Mouse (Mus musculus) liver, postnatal 0 days (tissue): Measurements from ENCODE around the gene Ksr2. TPM values are rescaled to one million over a fixed set of nuclear protein-coding genes. Genes with fewer than 3 reads are reported as not detected.

Experiments used
- ATAC-seq: fragments of 200-750 bp; cut with Nextera tagmentation; 2 replicates; pipeline ENCODE4 v1.8.0; 2017; ENCODE audit warnings: mild to moderate bottlenecking, moderate library complexity
- DNase-seq: peaks from one replicate; pipeline ENCODE4 v3.0.0-alpha.2; 2016
- H3K27ac ChIP-seq: fragments of 300-500 bp; sonication (generic); 2 replicates; pipeline ENCODE4 v1.5.1; 2014; ENCODE audit warnings: antibody characterized with exemption, moderate library complexity, mild to moderate bottlenecking, low read depth
- H3K27me3 ChIP-seq: fragments of 300-500 bp; sonication (generic); 2 replicates; pipeline ENCODE4 v1.6.1; 2014; ENCODE audit warnings: low read length, control low read depth, mixed read lengths; ENCODE audit not compliant: insufficient read depth
- H3K36me3 ChIP-seq: fragments of 300-500 bp; sonication (generic); replicated peaks from 2 replicates; pipeline ENCODE4 v1.6.1; 2014; ENCODE audit warnings: mild to moderate bottlenecking, control low read depth, low read length, moderate library complexity, mixed read lengths; ENCODE audit not compliant: insufficient read depth
- H3K4me1 ChIP-seq: fragments of 300-500 bp; sonication (generic); 2 replicates; pipeline ENCODE4 v1.6.1; 2014; ENCODE audit warnings: antibody characterized with exemption, mild to moderate bottlenecking, control low read depth; ENCODE audit not compliant: insufficient read depth
- H3K4me2 ChIP-seq: fragments of 300-500 bp; sonication (generic); 2 replicates; pipeline ENCODE4 v1.6.1; 2014; ENCODE audit warnings: low read depth, mild to moderate bottlenecking, low read length, moderate library complexity, mixed read lengths
- H3K4me3 ChIP-seq: fragments of 300-500 bp; sonication (generic); 2 replicates; pipeline ENCODE4 v1.5.1; 2014; ENCODE audit warnings: low read depth, low read length
- H3K9ac ChIP-seq: fragments of 300-500 bp; sonication (generic); replicated peaks from 2 replicates; pipeline ENCODE4 v1.6.1; 2014; ENCODE audit warnings: mild to moderate bottlenecking, moderate library complexity
- H3K9me3 ChIP-seq: fragments of 300-500 bp; sonication (generic); 2 replicates; pipeline ENCODE4 v1.6.1; 2016; ENCODE audit warnings: mild to moderate bottlenecking, control low read depth, low read length, mixed read lengths
- CTCF ChIP-seq: sonication (generic); IDR thresholded peaks from 2 replicates; pipeline ENCODE4 v1.5.1; 2016; ENCODE audit warnings: antibody characterized with exemption, low read depth
- EP300 ChIP-seq: IDR thresholded peaks from 2 replicates; pipeline ENCODE4 v1.6.1; 2016; ENCODE audit warnings: antibody characterized with exemption, low read depth, mild to moderate bottlenecking
- WGBS: fragments of 180-500 bp; shearing (Covaris S2); extraction: QIAGEN DNeasy Blood & Tissue Kit; methylation state at CpG from one replicate; pipeline ENCODE4 v1.1.7; 2014; ENCODE audit not compliant: insufficient replicate concordance; 5-methylcytosine and 5-hydroxymethylcytosine counted together
- polyA plus RNA-seq: library from polyadenylated mRNA; unstranded; fragments of >200 nt; fragmentation: Nextera tagmentation; extraction: Ambion mirVana; gene quantifications from 2 replicates; pipeline ENCODE4 v1.2.1, GENCODE M21; 2015

Ksr2 gene
- polyA plus RNA-seq, 1 experiment from 2014 or later = 0.09 TPM

DNA sequence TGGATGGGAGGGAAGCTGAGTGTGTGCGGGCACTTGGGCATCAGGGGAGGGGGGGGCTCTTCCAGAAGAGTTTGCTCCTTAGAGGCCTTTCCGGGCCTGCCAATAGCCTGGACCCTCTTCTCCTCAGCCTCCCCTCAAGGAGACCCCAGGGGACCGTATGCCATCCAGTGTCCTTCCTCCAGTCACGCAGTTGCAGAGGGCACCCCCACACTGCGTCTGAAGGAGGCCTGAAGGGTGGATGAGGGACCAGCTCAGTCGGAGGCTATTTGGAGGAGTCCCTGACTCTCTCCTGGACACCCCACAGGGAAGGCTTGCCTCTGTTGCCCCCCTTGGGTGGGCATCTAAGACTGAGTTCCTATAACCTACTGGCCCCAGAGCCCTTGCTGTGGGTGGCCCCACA lies 367.4 kb downstream of the Ksr2 start:
- DNase-seq (no peak), ATAC-seq (no peak)
- Histone ChIP-seq H3K4me2 (no peak overlapping the region), H3K27ac (no peak overlapping the region), H3K27me3 (no peaks in the 10 kb centered on the region), H3K4me3 (no peak overlapping the region), H3K4me1 (no peaks in the 10 kb centered on the region), H3K9me3 (no peaks in the 10 kb centered on the region; the same call in 1 of the 2 replicates), H3K36me3 (no peaks in the 10 kb centered on the region), H3K9ac (no peak overlapping the region)
- TF ChIP-seq EP300 (no peak), CTCF (no peak)
- 67% methylated on average over 6 of the region's 6 CpGs for WGBS

DNA sequence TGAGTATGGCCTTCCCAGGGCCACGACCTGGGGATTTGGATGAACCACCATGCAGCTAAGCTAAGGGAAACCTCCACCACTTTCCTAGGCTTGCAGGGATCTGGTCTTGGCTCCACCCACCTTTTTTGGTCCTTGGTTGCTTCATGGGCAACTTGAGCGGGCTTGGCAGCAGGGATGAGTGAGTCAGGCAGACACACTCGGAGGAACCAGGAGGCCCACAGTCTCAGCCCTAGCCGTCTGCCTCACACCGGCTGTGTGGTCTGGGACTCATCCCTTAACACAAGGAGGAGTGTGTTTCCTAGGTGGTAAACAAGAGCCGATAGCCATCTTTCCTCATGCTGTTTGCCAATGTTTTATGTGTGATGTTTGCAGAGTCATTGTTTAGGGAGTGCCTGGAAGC lies 376.3 kb downstream of the Ksr2 start:
- H3K4me1 ChIP-seq = no peaks in the 10 kb centered on the region
- no peak overlapping the region for H3K27ac ChIP-seq
- no peak overlapping the region for H3K9ac ChIP-seq
- H3K36me3 ChIP-seq = no peaks in the 10 kb centered on the region
- no peak overlapping the region for H3K4me3 ChIP-seq
- no peaks in the 10 kb centered on the region for H3K9me3 ChIP-seq
- no peak for TF ChIP-seq CTCF
- no peak for TF ChIP-seq EP300
- no peaks in the 10 kb centered on the region for H3K27me3 ChIP-seq
- no peak overlapping the region for H3K4me2 ChIP-seq
- ATAC-seq (no peak), DNase-seq (no peak)
- 51% methylated on average over 6 of the region's 6 CpGs for WGBS

- ATAC-seq = no peak
- 83% methylated on average over 14 of the region's 14 CpGs for WGBS
- H3K9ac ChIP-seq = no peak overlapping the region
- TF ChIP-seq EP300 = no peak
- no peak for TF ChIP-seq CTCF
- no peak overlapping the region for H3K4me2 ChIP-seq
- no peak overlapping the region for H3K4me3 ChIP-seq
- H3K4me1 ChIP-seq = no peaks in the 10 kb centered on the region
- no peak overlapping the region for H3K27ac ChIP-seq
- DNase-seq = no peak
- no peaks in the 10 kb centered on the region for H3K36me3 ChIP-seq
- no peaks in the 10 kb centered on the region for H3K9me3 ChIP-seq
- H3K27me3 ChIP-seq = no peaks in the 10 kb centered on the region
Observed at GRCm38 (mm10) chr5:117791875-117792274, 378.1 kb downstream of the Ksr2 start.

GRCm38 (mm10) chr5:117800849-117801248 lies 387.0 kb downstream of the Ksr2 start:
- no peak overlapping the region for H3K4me3 ChIP-seq
- no peak overlapping the region for H3K4me2 ChIP-seq
- no peaks in the 10 kb centered on the region for H3K9me3 ChIP-seq
- 70% methylated on average over 9 of the region's 9 CpGs for WGBS
- DNase-seq (no peak), ATAC-seq (no peak)
- H3K9ac ChIP-seq = no peak overlapping the region
- TF ChIP-seq EP300 = no peak
- no peak for TF ChIP-seq CTCF
- H3K4me1 ChIP-seq = no peaks in the 10 kb centered on the region; the same call in 1 of the 2 replicates
- no peaks in the 10 kb centered on the region for H3K27me3 ChIP-seq
- no peaks in the 10 kb centered on the region for H3K36me3 ChIP-seq
- H3K27ac ChIP-seq = no peak overlapping the region

DNA sequence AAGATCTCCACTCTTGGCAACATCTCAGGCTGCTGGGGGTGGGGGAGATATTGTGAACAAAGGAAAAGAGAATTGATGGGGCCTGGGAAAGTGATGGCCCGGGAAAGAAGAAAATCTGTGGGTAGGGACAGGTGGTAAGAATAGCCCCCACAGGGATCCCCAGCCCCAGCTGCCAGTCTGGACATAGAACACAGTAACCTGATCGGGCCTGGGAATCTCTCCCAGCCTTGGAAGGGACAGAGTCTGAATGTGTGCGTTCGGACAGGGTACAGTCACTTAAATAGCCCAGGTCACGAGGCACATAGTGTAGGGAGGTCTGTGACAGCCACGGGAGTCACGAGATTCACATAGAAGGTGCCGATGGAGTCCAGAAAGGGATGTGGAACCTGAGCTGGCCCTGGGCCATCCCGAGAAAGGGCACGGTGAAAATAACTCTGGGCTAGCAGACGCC lies 388.3 kb downstream of the Ksr2 start:
- TF ChIP-seq EP300 = no peak
- no peak for TF ChIP-seq CTCF
- no peak for DNase-seq
- no peaks in the 10 kb centered on the region; the same call in 1 of the 2 replicates for H3K4me1 ChIP-seq
- H3K4me3 ChIP-seq = no peak overlapping the region
- H3K9me3 ChIP-seq = no peaks in the 10 kb centered on the region
- WGBS = 74% methylated on average over 11 of the region's 11 CpGs
- no peak overlapping the region for H3K9ac ChIP-seq
- no peaks in the 10 kb centered on the region for H3K36me3 ChIP-seq
- no peak overlapping the region for H3K27ac ChIP-seq
- no peak overlapping the region for H3K4me2 ChIP-seq
- no peak for ATAC-seq
- H3K27me3 ChIP-seq = no peaks in the 10 kb centered on the region

DNA sequence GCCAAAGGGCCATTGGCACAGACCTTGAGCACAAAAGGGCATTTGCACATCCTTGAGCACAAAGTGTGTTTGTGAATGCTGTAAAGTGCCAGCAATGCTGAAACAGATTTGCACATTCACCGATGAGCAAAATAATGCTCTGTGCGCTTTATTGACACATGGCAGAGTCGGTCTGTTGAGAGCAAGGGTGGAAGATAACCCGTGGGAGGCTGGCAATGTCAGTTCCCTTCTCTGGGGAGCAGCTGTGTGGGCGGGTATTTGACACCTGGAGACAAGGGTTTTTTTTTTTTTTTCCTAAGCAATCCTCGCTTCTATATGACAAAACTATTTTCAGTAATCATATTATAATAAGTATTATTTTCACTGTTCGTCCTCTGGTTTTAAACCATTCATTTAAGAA lies 389.8 kb downstream of the Ksr2 start:
- 47% methylated on average over 7 of the region's 7 CpGs for WGBS
- no peaks in the 10 kb centered on the region for H3K9me3 ChIP-seq
- H3K4me1 ChIP-seq = no peaks in the 10 kb centered on the region; the same call in 1 of the 2 replicates
- TF ChIP-seq CTCF (no peak), EP300 (no peak)
- no peak overlapping the region for H3K4me2 ChIP-seq
- no peaks in the 10 kb centered on the region for H3K27me3 ChIP-seq
- DNase-seq = no peak
- no peaks in the 10 kb centered on the region for H3K36me3 ChIP-seq
- no peak overlapping the region for H3K4me3 ChIP-seq
- no peak overlapping the region for H3K27ac ChIP-seq
- ATAC-seq = no peak
- no peak overlapping the region for H3K9ac ChIP-seq

DNA sequence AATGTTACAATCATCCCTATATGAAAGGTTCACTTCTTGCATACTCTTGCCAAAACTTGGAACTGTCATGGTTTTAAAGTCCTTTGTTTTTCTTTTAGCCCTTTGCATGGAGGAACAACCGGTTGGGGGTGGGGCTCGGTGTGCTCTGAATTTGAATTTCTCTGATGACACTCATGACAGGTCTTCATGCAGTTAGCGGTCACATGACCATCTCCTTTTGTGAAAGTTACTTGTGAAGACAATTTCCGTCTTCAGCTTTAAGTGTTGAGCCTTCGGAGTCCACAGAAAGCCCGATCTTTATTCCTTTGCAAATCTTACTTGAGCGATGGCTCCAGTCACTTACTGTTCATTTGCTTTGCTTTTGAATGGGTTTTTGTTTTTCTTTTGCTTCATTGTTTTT lies 397.1 kb downstream of the Ksr2 start:
- TF ChIP-seq EP300 (no peak), CTCF (no peak)
- H3K9me3 ChIP-seq = no peaks in the 10 kb centered on the region
- H3K4me2 ChIP-seq = no peak overlapping the region
- no peak overlapping the region for H3K27ac ChIP-seq
- DNase-seq = no peak
- no peaks in the 10 kb centered on the region for H3K36me3 ChIP-seq
- H3K4me3 ChIP-seq = no peak overlapping the region
- 80% methylated on average over 7 of the region's 7 CpGs for WGBS
- H3K9ac ChIP-seq = no peak overlapping the region
- no peaks in the 10 kb centered on the region for H3K27me3 ChIP-seq
- no peak for ATAC-seq
- H3K4me1 ChIP-seq = no peaks in the 10 kb centered on the region
